In the genomic region with DNA sequence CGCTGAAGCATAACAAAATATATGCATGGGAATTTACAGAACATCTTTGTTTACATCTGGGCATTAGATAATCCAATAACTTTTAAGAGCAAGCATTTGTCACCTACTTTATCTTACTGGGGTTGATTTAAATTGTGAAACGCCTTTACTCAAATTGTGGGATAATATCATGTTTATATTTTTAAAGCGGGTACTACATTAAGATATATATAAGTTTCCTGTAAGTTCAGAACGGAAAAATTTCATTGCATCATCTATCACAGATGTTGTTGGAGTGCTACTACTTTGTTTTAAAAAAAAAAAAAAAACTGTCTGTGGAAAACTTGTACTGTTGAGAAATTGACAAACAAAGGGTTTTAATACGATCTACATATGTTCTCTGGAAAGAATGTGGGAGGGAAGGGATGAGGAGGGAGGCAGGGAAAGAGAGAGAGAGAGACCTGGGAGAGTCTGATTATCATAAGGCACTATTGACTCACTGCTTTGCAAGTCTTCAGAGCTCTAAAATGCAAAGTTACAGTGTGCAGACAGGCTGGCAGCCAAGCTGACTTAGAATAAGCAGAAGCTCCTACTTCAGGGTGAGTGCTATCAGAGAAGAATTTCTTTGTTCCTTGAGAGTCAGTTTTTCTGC, we compare ENCODE assay signal across 18 mouse cellular contexts.
DNase-seq lines count a peak whose midpoint lies in the region; ATAC-seq and TF ChIP-seq lines count a peak whose summit lies in the region.
"Had no signal": no experiment of that assay in that cellular context is flagged by ENCODE, and none has a peak within 500 bp of the region (broad histone marks: within the 10 kb centered on the region; RNA-seq: fewer than 3 reads in every experiment).

No protein-coding gene starts in this region.

- H3K4me1 ChIP-seq in heart, embryonic 11.5 days (ENCODE audit: control insufficient read depth, insufficient read depth, low read length) = no peaks in the 10 kb centered on the region
- H3K4me1 ChIP-seq in limb, embryonic 10.5 days = no peaks in the 10 kb centered on the region
- H3K4me1 ChIP-seq: forebrain, embryonic 15.5 days; heart, embryonic 13.5 days; limb, embryonic 13.5 days had no signal

- no peaks in the 10 kb centered on the region for H3K9me3 ChIP-seq in heart, embryonic 11.5 days (replicated peaks; ENCODE audit: control insufficient read depth, low read length)
- H3K9me3 ChIP-seq in limb, embryonic 10.5 days (replicated peaks) = no peaks in the 10 kb centered on the region
- H3K9me3 ChIP-seq: forebrain, embryonic 15.5 days; limb, embryonic 13.5 days had no signal

- intact Hi-C loops in left cerebral cortex, postnatal 14 days (cut with DNase I) = no loop called here

- no peaks in the 10 kb centered on the region for H3K27me3 ChIP-seq in heart, embryonic 11.5 days (ENCODE audit: control insufficient read depth, insufficient read depth, low read length)
- no peaks in the 10 kb centered on the region for H3K27me3 ChIP-seq in limb, embryonic 10.5 days (ENCODE audit: low read depth, poor library complexity, severe bottlenecking)
- H3K27me3 ChIP-seq: forebrain, embryonic 15.5 days; heart, embryonic 13.5 days; limb, embryonic 13.5 days had no signal

- peak; percentile 15 to 70 for DNase-seq in layer of hippocampus, adult 2 months (ENCODE audit: low spot score in 2 of 2)
- no peak for DNase-seq in layer of hippocampus, adult 9-10 months (ENCODE audit: low spot score)
- peak; percentile 72 for DNase-seq in 3T3-L1 (ENCODE audit: low read depth, low spot score)
- DNase-seq in brain, adult 2 months (ENCODE audit: low read depth, low spot score) = peak; percentile 87
- DNase-seq in left cerebral cortex, postnatal 14 days (ENCODE audit: low spot score in 2 of 2) = peak; percentile 33 to 52
- no peak for DNase-seq in liver
- DNase-seq in limb, embryonic 10.5 days (ENCODE audit: low spot score) = no peak
- DNase-seq: adrenal gland, adult 8-10 months; cerebellum, adult 2 months; heart, postnatal 4 days; kidney, adult 9 months; kidney, postnatal 4 days; retina, postnatal 1 day had no signal

- 70% methylated on average over 5 of the region's 5 CpGs for WGBS in heart, embryonic 11.5 days (ENCODE audit: insufficient replicate concordance)
- WGBS in limb, embryonic 10.5 days = 87% methylated on average over 5 of the region's 5 CpGs

- no peak overlapping the region for H3K27ac ChIP-seq in layer of hippocampus, adult 2 months
- no peak overlapping the region for H3K27ac ChIP-seq in heart, embryonic 11.5 days (ENCODE audit: low read depth, low read length)
- no peak overlapping the region for H3K27ac ChIP-seq in limb, embryonic 10.5 days
- H3K27ac ChIP-seq: forebrain, embryonic 15.5 days; heart, embryonic 13.5 days; limb, embryonic 13.5 days had no signal

- ATAC-seq in heart, embryonic 11.5 days (replicated peaks; ENCODE audit: insufficient number of reproducible peaks, low FRiP score, low TSS enrichment) = no peak
- ATAC-seq: forebrain, embryonic 15.5 days had no signal

- H3K4me2 ChIP-seq in heart, embryonic 11.5 days = no peak overlapping the region
- H3K4me2 ChIP-seq: forebrain, embryonic 15.5 days; heart, embryonic 13.5 days; limb, embryonic 13.5 days had no signal

- no peak overlapping the region for H3K9ac ChIP-seq in heart, embryonic 11.5 days (ENCODE audit: low read depth, low read length)
- H3K9ac ChIP-seq: forebrain, embryonic 15.5 days; heart, embryonic 13.5 days; limb, embryonic 13.5 days had no signal

- no peak for TF ChIP-seq CTCF in layer of hippocampus, adult 2 months (conservative IDR thresholded peaks at IDR 0.05)

- no peak overlapping the region for H3K4me3 ChIP-seq in layer of hippocampus, adult 2 months
- no peak overlapping the region for H3K4me3 ChIP-seq in heart, embryonic 11.5 days (ENCODE audit: low read depth, low read length)
- no peak overlapping the region for H3K4me3 ChIP-seq in limb, embryonic 10.5 days
- H3K4me3 ChIP-seq: forebrain, embryonic 15.5 days; heart, embryonic 13.5 days; limb, embryonic 13.5 days had no signal

- H3K36me3 ChIP-seq in heart, embryonic 11.5 days (ENCODE audit: control insufficient read depth, insufficient read depth, low read length) = no peaks in the 10 kb centered on the region
- no peaks in the 10 kb centered on the region for H3K36me3 ChIP-seq in limb, embryonic 10.5 days
- H3K36me3 ChIP-seq: forebrain, embryonic 15.5 days; G1E; heart, embryonic 13.5 days; limb, embryonic 13.5 days had no signal

Comparison
In these comparisons a context has a peak if more than half of its experiments do, and no peak if none do; other contexts are left out.
1. DNase-seq: peak in layer of hippocampus, adult 2 months (2 of 2), 3T3-L1 (single experiment), brain, adult 2 months (single experiment) and left cerebral cortex, postnatal 14 days (2 of 2); none in layer of hippocampus, adult 9-10 months (single experiment), liver (single experiment) and limb, embryonic 10.5 days (single experiment).